Mouse (Mus musculus) hindbrain, embryonic 15.5 days (tissue): Measurements from ENCODE around the gene Olfr165. TPM values are rescaled to one million over a fixed set of nuclear protein-coding genes. Genes with fewer than 3 reads are reported as not detected.
"Not testable (repeated sequence)": the region's sequence is repeated elsewhere in the genome, so short reads cannot be mapped to it uniquely, and the experiment has no call there.

Source experiments
- ATAC-seq: fragments of 200-750 bp; cut with Nextera tagmentation; 2 replicates; pipeline ENCODE4 v1.8.0; 2017; ENCODE audit warnings: low read depth, moderate number of reproducible peaks, moderate TSS enrichment; ENCODE audit not compliant: low FRiP score
- H3K27ac ChIP-seq: fragments of 300-500 bp; sonication (generic); replicated peaks from 2 replicates; pipeline ENCODE4 v1.5.1; 2015; ENCODE audit warnings: mild to moderate bottlenecking, inconsistent platforms
- H3K27me3 ChIP-seq: fragments of 300-500 bp; sonication (generic); 2 replicates; pipeline ENCODE4 v1.6.1; 2015; ENCODE audit warnings: control low read depth, inconsistent platforms
- H3K36me3 ChIP-seq: fragments of 300-500 bp; sonication (generic); 2 replicates; pipeline ENCODE4 v1.6.1; 2015; ENCODE audit warnings: control low read depth, inconsistent platforms
- H3K4me1 ChIP-seq: fragments of 300-500 bp; sonication (generic); replicated peaks from 2 replicates; pipeline ENCODE4 v1.6.1; 2015; ENCODE audit warnings: control low read depth, inconsistent platforms
- H3K4me2 ChIP-seq: fragments of 300-500 bp; sonication (generic); 2 replicates; pipeline ENCODE4 v1.6.1; 2015; ENCODE audit warnings: moderate library complexity, mild to moderate bottlenecking, inconsistent platforms
- H3K4me3 ChIP-seq: fragments of 300-500 bp; sonication (generic); 2 replicates; pipeline ENCODE4 v1.5.1; 2015; ENCODE audit warnings: mild to moderate bottlenecking, inconsistent platforms
- H3K9ac ChIP-seq: fragments of 300-500 bp; sonication (generic); 2 replicates; pipeline ENCODE4 v1.6.1; 2015; ENCODE audit warnings: inconsistent platforms
- H3K9me3 ChIP-seq: fragments of 300-500 bp; sonication (generic); 2 replicates; pipeline ENCODE4 v1.6.1; 2016; ENCODE audit warnings: control low read depth, inconsistent platforms
- WGBS: fragments of 180-500 bp; shearing (Covaris S2); methylation state at CpG from one replicate; pipeline ENCODE4 v1.1.7; 2015; 5-methylcytosine and 5-hydroxymethylcytosine counted together
- polyA plus RNA-seq: library from polyadenylated mRNA; unstranded; fragments of >200 nt; fragmentation: Nextera tagmentation; extraction: Ambion mirVana; gene quantifications from 2 replicates; pipeline ENCODE4 v1.2.1, GENCODE M21; 2015

Olfr165 gene
- polyA plus RNA-seq, result not detected in 2 replicates

DNA sequence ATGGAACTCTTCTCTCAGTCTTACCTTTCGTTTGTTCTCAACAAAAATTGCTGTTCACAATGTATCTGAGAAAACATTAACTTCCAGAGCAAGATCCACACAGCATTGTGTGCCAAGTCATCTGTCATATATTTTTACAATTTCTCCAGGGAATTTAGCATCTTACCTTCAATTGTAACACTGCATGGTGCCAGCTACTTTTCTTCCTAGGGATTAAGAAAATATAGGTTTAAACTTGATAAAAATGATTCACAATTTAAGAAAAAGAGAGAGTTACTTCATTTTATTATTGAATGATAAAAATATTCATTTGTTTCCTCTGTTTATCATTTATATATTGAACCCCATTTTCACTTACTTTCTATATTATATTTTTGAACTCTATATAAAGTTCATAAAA is at the start of gene Olfr165:
Olfr165 (minus strand) TSS at position 101 of the 400 bp plus-strand sequence.
- Histone ChIP-seq H3K27ac (no peak within 1 kb of the TSS), H3K36me3 (no peaks in the 10 kb centered on the region), H3K4me3 (no peak within 1 kb of the TSS), H3K4me2 (no peak within 1 kb of the TSS), H3K4me1 (no peaks in the 10 kb centered on the region), H3K9ac (no peak within 1 kb of the TSS), H3K9me3 (no peaks in the 10 kb centered on the region), H3K27me3 (no peaks in the 10 kb centered on the region)
- no peak for ATAC-seq
- 58% methylated on average over 1 of the region's 1 CpGs for WGBS

DNA sequence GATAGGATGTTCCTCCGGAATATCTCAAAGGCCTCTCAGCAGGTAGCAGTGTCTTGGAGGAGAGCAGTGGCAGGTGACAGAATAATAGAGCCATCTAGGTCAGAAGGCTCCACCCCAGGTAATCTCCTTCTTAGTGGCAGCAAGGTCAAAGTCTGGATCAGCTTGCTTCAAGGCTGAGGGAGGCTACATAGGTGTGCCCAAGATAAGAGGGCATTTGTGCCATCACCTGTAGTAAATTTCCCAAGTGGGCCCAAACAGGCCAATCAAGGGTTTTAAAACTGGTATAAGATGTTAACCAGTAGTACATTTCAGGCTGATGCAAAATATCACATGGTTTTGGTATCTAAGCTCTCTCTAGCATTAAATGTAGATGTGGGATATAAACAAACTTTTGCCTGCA is 41.4 kb upstream of the Olfr165 start:
- Histone ChIP-seq H3K27me3 (no peaks in the 10 kb centered on the region), H3K9ac (no peak overlapping the region), H3K4me3 (no peak overlapping the region), H3K27ac (no peak overlapping the region), H3K9me3 (no peaks in the 10 kb centered on the region), H3K36me3 (no peaks in the 10 kb centered on the region), H3K4me1 (no peaks in the 10 kb centered on the region), H3K4me2 (no peak overlapping the region)
- 93% methylated on average over 1 of the region's 1 CpGs for WGBS
- ATAC-seq, result no peak

DNA sequence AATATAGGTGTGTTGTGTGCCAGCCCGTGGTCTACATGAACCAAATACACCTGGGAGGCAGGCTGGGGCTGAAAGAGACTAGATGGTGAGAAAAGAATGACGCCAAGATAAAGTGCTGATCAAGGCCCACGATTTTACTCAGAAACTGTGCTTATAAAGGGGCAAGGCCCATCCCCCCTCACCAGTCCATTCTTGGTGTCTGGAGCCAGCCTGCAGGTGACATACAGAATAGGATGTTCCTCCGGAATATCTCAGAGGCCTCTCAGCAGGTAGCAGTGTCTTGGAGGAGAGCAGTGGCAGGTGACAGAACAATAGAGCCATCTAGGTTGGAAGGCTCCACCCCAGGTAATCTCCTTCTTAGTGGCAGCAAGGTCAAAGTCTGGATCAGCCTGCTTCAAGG is 35.8 kb upstream of the Olfr165 start:
- not testable (repeated sequence) for H3K27me3 ChIP-seq, H3K9ac ChIP-seq, ATAC-seq, H3K4me2 ChIP-seq, H3K4me3 ChIP-seq, H3K9me3 ChIP-seq, H3K4me1 ChIP-seq, H3K27ac ChIP-seq, H3K36me3 ChIP-seq
- WGBS, result 84% methylated on average over 4 of the region's 4 CpGs

DNA sequence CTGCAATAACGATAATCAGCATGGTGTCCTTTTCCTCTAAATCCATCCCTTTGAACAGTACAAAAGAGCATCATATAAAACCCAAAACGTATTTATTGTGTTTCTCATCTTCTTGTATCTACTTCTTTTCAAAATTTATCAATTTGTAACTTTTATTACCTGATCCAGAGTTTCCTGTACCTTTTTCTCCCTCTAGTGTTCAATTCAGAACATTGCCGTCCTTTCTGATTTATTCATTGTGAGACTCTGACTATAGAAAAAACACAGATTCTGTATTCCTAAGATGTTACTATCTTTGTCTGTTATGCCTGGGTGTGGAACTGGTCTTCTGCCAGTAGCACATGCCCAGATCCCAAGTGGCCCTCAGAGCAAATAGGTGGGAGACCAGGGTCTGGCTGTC is 35.0 kb downstream of the Olfr165 start:
- ATAC-seq, result no peak
- WGBS, result 54% methylated on average over 3 of the region's 3 CpGs
- H3K27ac ChIP-seq, result no peak overlapping the region

More for the DNA sequence above, 35.0 kb downstream of the Olfr165 start:
- Histone ChIP-seq H3K4me3 (no peak overlapping the region), H3K9ac (no peak overlapping the region), H3K27me3 (no peaks in the 10 kb centered on the region), H3K4me2 (no peak overlapping the region), H3K36me3 (no peaks in the 10 kb centered on the region), H3K4me1 (no peaks in the 10 kb centered on the region), H3K9me3 (no peaks in the 10 kb centered on the region)

Other genes starting within 250 kb of the Olfr165 start
- not detected in 2 replicates for gene Olfr164, start 109.1 kb downstream of the Olfr165 start, polyA plus RNA-seq
- gene Olfr166, start 60.6 kb upstream of the Olfr165 start, polyA plus RNA-seq, result not detected in 2 replicates
- not detected in 2 replicates for gene Olfr167, start 99.1 kb upstream of the Olfr165 start, polyA plus RNA-seq
- not detected in 2 replicates for gene Olfr168, start 112.4 kb upstream of the Olfr165 start, polyA plus RNA-seq
- gene Olfr169, start 148.7 kb upstream of the Olfr165 start, polyA plus RNA-seq, result not detected in 2 replicates
- not detected in 2 replicates for gene Olfr170, start 188.7 kb upstream of the Olfr165 start, polyA plus RNA-seq
- gene Olfr171, start 206.8 kb upstream of the Olfr165 start, polyA plus RNA-seq, result not detected in 2 replicates